Mouse (Mus musculus) telencephalon, adult 2 months (tissue): ENCODE results near the gene Zmat3.

Experiments
- DNase-seq: peaks from one replicate; pipeline ENCODE4 v3.0.0-alpha.2; 2011; ENCODE audit warnings: low read depth, low spot score

Gene Zmat3

GRCm38 (mm10) chr3:32372470-32372869 is 6.7 kb upstream of the Zmat3 start:
- no peak for DNase-seq

GRCm38 (mm10) chr3:32371957-32372356 is 6.1 kb upstream of the Zmat3 start:
- DNase-seq, result no peak

GRCm38 (mm10) chr3:32367516-32367915 is 1.7 kb upstream of the Zmat3 start:
- no peak for DNase-seq

DNA sequence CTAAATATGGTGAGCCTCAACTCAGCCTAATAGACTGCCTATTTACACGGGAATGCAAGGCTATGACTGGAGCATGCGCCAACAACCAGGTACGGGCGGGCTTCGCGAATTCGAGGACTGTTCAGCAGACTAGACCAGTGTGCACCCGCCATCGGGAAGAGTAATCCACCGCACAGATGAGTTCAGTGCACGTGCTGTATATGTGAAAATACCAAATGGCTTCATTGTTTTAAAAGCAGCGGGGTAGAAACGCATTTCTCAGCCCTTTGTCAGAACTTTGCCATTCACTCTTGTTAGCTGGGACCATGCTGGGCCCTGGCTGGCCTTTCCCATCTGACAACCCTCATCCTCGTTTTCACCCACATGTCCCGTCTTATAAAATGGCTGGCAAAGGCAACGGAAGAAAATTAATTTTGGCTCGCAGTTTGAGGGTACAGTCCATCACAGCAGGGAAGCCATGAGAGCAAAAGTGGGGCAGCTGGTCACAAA is 476 bp upstream of the Zmat3 start:
- DNase-seq, result no peak

- DNase-seq, result peak; percentile 64
Observed at GRCm38 (mm10) chr3:32364841-32365545, 821 bp downstream of the Zmat3 start.

DNA sequence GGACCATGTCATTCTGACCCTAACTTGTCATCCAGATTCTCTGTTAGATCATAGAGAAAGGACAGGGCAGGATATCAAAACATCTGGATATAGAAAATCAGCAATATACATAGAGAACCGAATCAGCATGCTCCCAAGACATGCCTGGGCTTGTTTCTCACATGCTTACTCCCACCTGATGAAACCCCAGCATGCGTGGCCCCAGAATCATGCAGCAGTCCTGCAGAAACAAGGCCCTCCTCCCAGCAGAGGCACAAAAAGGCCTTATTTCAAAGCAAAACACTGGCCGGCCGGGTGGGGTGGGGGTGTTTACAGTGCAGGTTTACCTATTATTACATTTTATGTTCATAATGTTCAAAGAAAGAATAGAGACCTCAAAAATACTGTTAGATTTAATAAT is 1.6 kb downstream of the Zmat3 start:
- DNase-seq, result no peak

GRCm38 (mm10) chr3:32361221-32361620 is 4.6 kb downstream of the Zmat3 start:
- no peak for DNase-seq

DNA sequence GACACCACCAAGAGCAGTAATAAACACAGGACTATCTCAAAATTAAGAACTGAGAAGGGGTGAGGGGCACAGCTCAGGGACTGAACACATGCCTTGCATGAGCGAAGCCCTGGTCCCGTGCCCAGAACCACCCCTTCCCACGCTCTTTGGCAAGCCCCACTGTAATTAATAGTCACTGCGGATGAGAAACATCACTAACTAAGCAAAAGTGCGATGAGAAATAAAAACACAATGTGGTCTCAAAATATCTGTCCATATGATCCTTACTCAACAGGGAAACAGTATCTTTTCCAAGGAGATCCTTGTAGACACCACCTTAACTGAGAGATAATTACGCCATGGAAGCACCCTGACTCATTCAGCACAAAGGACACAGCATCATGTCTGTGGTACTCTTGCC is 17.9 kb downstream of the Zmat3 start:
- peak; percentile 56 for DNase-seq

DNA sequence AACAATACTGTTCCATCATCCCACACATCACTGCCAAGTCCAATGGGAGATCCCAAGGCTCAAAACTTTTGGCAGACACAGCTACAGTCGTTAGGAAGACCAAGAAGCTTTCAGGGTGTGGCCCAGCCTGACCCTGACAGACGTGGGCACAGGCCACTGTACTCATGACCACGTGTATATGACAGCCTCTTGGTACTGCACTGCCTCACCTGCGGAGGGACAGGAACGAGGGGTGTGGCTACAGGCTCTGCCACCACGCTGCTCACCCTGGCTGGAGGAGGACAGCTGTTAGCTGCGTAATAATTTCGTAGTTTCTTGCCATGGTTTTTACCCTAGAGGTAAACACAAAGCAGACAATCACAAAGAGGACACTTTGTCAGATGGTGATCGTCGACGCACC is 20.6 kb downstream of the Zmat3 start:
- DNase-seq, result no peak

DNA sequence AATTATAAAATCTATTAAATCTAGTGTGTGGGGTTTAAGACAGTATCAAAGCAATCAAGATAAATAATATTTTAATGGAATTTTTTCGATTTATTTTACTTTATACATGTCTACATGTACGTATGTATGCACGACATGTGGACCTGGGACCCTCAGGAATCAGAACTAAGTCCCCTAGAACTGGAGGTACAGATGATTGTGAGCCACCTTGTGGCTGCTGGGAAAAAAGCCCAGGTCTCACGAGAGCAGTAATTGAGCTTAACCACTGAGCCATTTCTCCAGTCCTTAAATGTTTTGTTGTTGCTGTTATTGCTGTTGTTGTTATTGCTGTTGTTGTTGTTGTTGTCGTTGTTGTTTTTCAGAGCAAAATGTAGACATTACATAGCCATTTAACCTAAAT is 21.0 kb downstream of the Zmat3 start:
- DNase-seq, result no peak

GRCm38 (mm10) chr3:32343371-32343770 is 22.4 kb downstream of the Zmat3 start:
- no peak for DNase-seq

DNA sequence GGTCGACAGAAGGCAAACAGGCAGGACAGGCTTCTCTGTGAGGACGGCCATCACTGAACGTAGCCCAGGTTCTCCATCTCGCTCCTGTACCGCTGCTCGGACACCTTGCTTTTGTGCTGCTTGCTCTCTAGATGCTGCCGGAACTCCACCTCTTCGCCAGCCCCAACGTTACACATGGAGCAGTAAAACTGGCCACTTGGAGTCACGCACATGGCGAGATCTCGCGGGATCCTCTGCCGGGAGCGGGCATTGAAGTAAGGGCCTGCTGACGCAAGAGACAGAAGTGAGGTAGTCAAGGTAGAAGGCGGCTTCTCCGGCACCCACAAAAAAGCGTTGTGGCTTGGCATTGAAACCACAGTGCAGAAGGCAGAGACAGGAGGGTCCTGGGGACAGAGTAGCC is 24.4 kb downstream of the Zmat3 start:
- no peak for DNase-seq

- no peak for DNase-seq
Observed at GRCm38 (mm10) chr3:32338231-32338630, 27.6 kb downstream of the Zmat3 start.

GRCm38 (mm10) chr3:32337770-32338169 is 28.0 kb downstream of the Zmat3 start:
- no peak for DNase-seq

- DNase-seq, result no peak
Observed at GRCm38 (mm10) chr3:32334901-32335300, 30.9 kb downstream of the Zmat3 start.

- DNase-seq, result peak; percentile 79
Observed at GRCm38 (mm10) chr3:32333456-32334086, 32.2 kb downstream of the Zmat3 start.

- DNase-seq, result no peak
Observed at GRCm38 (mm10) chr3:32317901-32318416, 47.9 kb downstream of the Zmat3 start.

DNA sequence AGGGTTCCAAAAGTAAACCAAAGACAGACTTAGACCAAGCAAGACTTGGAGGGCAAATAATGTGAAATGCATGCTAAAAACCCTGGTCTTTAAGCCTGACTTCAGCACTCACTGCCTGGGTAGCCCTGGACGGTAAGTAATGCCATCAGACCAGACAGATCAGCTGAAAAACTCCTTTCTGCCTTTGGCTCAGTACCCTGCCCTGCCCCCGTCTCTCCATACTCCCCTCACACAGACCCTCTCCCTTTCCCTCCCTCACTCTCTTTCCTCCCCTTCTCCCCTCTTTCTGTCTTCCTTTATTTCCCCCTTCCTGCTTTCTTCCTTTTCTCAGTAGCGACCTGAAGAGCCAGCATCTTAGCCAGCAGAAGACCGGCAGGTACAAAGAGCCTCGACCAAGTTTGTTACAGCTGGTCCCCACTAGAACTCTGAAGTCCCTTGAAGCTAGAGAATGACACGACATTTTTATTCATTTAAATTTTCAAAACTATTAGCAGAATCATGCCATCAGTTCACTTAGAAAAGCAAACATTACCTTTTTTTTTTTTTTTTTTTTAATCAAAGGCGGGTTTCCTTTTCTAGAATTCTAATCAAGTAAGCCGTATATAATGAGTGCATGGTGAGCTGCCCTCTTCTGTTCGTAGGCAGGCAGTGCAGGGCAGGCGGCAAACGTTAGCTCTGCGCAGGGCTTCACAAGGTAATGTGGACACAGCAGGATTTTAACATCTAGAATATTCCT is 48.5 kb downstream of the Zmat3 start:
- DNase-seq, result no peak

- DNase-seq, result no peak
Observed at GRCm38 (mm10) chr3:32314746-32315145, 51.1 kb downstream of the Zmat3 start.

- DNase-seq, result no peak
Observed at GRCm38 (mm10) chr3:32304171-32304570, 61.6 kb downstream of the Zmat3 start.

DNA sequence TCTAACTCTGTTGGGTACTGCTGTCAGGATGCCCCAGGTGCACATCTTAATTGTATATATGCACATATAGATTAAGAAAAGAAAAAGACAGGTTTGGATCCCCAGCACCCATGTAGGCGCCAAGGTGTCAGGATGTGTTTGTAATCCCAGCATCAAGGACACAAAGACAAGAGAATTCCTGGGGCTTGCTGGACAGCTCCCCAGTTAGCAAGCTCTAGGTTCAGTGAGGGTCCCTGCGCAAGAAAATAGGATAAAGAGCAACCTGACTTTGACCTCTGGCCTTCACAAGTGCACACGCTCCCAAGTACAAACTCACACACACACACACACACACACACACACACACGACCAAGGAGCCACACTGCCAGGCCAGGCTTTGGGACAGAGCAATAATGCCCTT is 73.8 kb downstream of the Zmat3 start:
- DNase-seq, result no peak
